Mouse (Mus musculus) CH12.LX (cell line): ENCODE measurements around the gene Alx3. TPM values are rescaled to one million over a fixed set of nuclear protein-coding genes. Genes with fewer than 3 reads are reported as not detected.

Source experiments
- DNase-seq: peaks from one replicate; pipeline ENCODE4 v3.0.0-alpha.2; 2013; ENCODE audit errors: extremely low read depth
- H3K27ac ChIP-seq: 2 replicates; pipeline ENCODE4 v1.5.1; 2012; ENCODE audit warnings: low read depth, mild to moderate bottlenecking, control low read depth, moderate library complexity; ENCODE audit not compliant: insufficient read depth
- H3K27me3 ChIP-seq: replicated peaks from 2 replicates; pipeline ENCODE3; 2012; ENCODE audit warnings: inconsistent platforms
- H3K36me3 ChIP-seq, 2 experiments: replicated peaks in 1 of 2; 2 replicates each; pipeline versions ENCODE3 to v1.6.1; 2012; ENCODE audit warnings: inconsistent platforms in 1 of 2, low read length in 1 of 2, mild to moderate bottlenecking in 1 of 2, mixed read lengths in 1 of 2, moderate library complexity in 1 of 2; ENCODE audit not compliant: control insufficient read depth in 1 of 2, insufficient read depth in 1 of 2
- H3K4me1 ChIP-seq, 2 experiments: 2 replicates each; pipeline ENCODE4 v1.6.1; 2012; ENCODE audit warnings: inconsistent platforms in 1 of 2, moderate library complexity in 1 of 2; ENCODE audit not compliant: insufficient read depth in 2 of 2, control insufficient read depth in 1 of 2
- H3K4me2 ChIP-seq: 2 replicates; pipeline ENCODE4 v1.6.1; 2012; ENCODE audit warnings: low read depth, mild to moderate bottlenecking, control low read depth; ENCODE audit not compliant: poor library complexity, insufficient read depth, severe bottlenecking
- H3K4me3 ChIP-seq, 3 experiments: fragments of 150-350 bp in 1 of 3; sonication (generic) in 1 of 3; replicated peaks in 1 of 3; 2 replicates each; pipeline versions ENCODE3 to v1.5.1; 2011 to 2012; ENCODE audit warnings: low read depth in 2 of 3, low read length in 2 of 3, mild to moderate bottlenecking in 2 of 3, moderate library complexity in 2 of 3, control low read depth in 1 of 3, improper control_type of control experiment in 1 of 3, inconsistent platforms in 1 of 3, mixed read lengths in 1 of 3; ENCODE audit not compliant: poor library complexity in 1 of 3
- H3K79me2 ChIP-seq: replicated peaks from 2 replicates; pipeline ENCODE4 v1.6.1; 2012; ENCODE audit warnings: mild to moderate bottlenecking, moderate library complexity; ENCODE audit not compliant: control insufficient read depth, poor library complexity, insufficient read depth, severe bottlenecking; ENCODE audit errors: extremely low read depth
- H3K9ac ChIP-seq: 2 replicates; pipeline ENCODE4 v1.6.1; 2012; ENCODE audit warnings: low read depth, mild to moderate bottlenecking, control low read depth, moderate library complexity; ENCODE audit not compliant: insufficient read depth
- H3K9me3 ChIP-seq: replicated peaks from 2 replicates; pipeline ENCODE3; 2012; ENCODE audit warnings: low read length, inconsistent platforms, mixed read lengths
- BHLHE40 ChIP-seq: IDR thresholded peaks from 2 replicates; pipeline ENCODE4 v1.6.1; 2011; ENCODE audit warnings: mild to moderate bottlenecking, low read depth, low read length, improper control_type of control experiment
- CHD2 ChIP-seq: IDR thresholded peaks from 2 replicates; pipeline ENCODE4 v1.6.1; 2011; ENCODE audit warnings: low read length, improper control_type of control experiment
- CTCF ChIP-seq, 2 experiments: IDR thresholded peaks in 1 of 2; conservative IDR thresholded peaks in 1 of 2; 2 replicates each; pipeline ENCODE4 v1.5.1; 2011 to 2012; ENCODE audit warnings: low read depth in 2 of 2, low read length in 2 of 2, improper control_type of control experiment in 1 of 2, inconsistent platforms in 1 of 2, mild to moderate bottlenecking in 1 of 2, moderate library complexity in 1 of 2
- ELF1 ChIP-seq: IDR thresholded peaks from 2 replicates; pipeline ENCODE4 v1.6.1; 2014; ENCODE audit warnings: low read depth, mild to moderate bottlenecking, inconsistent platforms, low read length, improper control_type of control experiment
- EP300 ChIP-seq: IDR thresholded peaks from 2 replicates; pipeline ENCODE4 v1.6.1; 2011; ENCODE audit warnings: low read length, improper control_type of control experiment
- ETS1 ChIP-seq: conservative IDR thresholded peaks from 2 replicates; pipeline ENCODE4 v1.6.1; 2012; ENCODE audit warnings: low read depth, mild to moderate bottlenecking, inconsistent platforms, low read length, improper control_type of control experiment, moderate library complexity
- GABPA ChIP-seq: IDR thresholded peaks from 2 replicates; pipeline ENCODE4 v1.6.1; 2012; ENCODE audit warnings: low read depth, low read length, improper control_type of control experiment, inconsistent platforms; ENCODE audit not compliant: insufficient replicate concordance
- HCFC1 ChIP-seq: IDR thresholded peaks from 2 replicates; pipeline ENCODE4 v1.6.1; 2012; ENCODE audit warnings: low read depth, mild to moderate bottlenecking, inconsistent platforms, low read length, improper control_type of control experiment
- IRF4 ChIP-seq: IDR thresholded peaks from 2 replicates; pipeline ENCODE4 v1.6.1; 2014; ENCODE audit warnings: low read depth, mild to moderate bottlenecking, inconsistent platforms, low read length, improper control_type of control experiment
- KAT2A ChIP-seq: IDR thresholded peaks from 2 replicates; pipeline ENCODE4 v1.6.1; 2012; ENCODE audit warnings: low read length, improper control_type of control experiment, inconsistent platforms; ENCODE audit not compliant: insufficient replicate concordance
- MAFK ChIP-seq: IDR thresholded peaks from 2 replicates; pipeline ENCODE4 v1.6.1; 2011; ENCODE audit warnings: low read length, improper control_type of control experiment; ENCODE audit not compliant: insufficient replicate concordance
- MAX ChIP-seq: IDR thresholded peaks from 2 replicates; pipeline ENCODE4 v1.6.1; 2011; ENCODE audit warnings: low read length, improper control_type of control experiment
- MXI1 ChIP-seq: IDR thresholded peaks from 2 replicates; pipeline ENCODE4 v1.6.1; 2011; ENCODE audit warnings: mild to moderate bottlenecking, low read depth, low read length, improper control_type of control experiment
- MYC ChIP-seq: IDR thresholded peaks from 2 replicates; pipeline ENCODE4 v1.6.1; 2011; ENCODE audit warnings: low read depth, mild to moderate bottlenecking, improper control_type of control experiment, low read length
- NELFE ChIP-seq: IDR thresholded peaks from 2 replicates; pipeline ENCODE4 v1.6.1; 2011; ENCODE audit warnings: low read depth, low read length, improper control_type of control experiment
- RAD21 ChIP-seq: IDR thresholded peaks from 2 replicates; pipeline ENCODE4 v1.6.1; 2011; ENCODE audit warnings: low read depth, mild to moderate bottlenecking, low read length, improper control_type of control experiment, moderate library complexity
- SIN3A ChIP-seq: IDR thresholded peaks from 2 replicates; pipeline ENCODE4 v1.6.1; 2012; ENCODE audit warnings: low read length, improper control_type of control experiment, inconsistent platforms
- SMC3 ChIP-seq: IDR thresholded peaks from 2 replicates; pipeline ENCODE4 v1.6.1; 2011; ENCODE audit warnings: low read depth, low read length, improper control_type of control experiment
- UBTF ChIP-seq: IDR thresholded peaks from 2 replicates; pipeline ENCODE4 v1.6.1; 2012; ENCODE audit warnings: low read depth, mild to moderate bottlenecking, inconsistent platforms, low read length, improper control_type of control experiment, moderate library complexity
- USF1 ChIP-seq: IDR thresholded peaks from 2 replicates; pipeline ENCODE4 v1.6.1; 2014; ENCODE audit warnings: low read depth, mild to moderate bottlenecking, inconsistent platforms, low read length, improper control_type of control experiment
- USF2 ChIP-seq: conservative IDR thresholded peaks from 2 replicates; pipeline ENCODE4 v1.6.1; 2011; ENCODE audit warnings: low read depth, low read length, improper control_type of control experiment
- ZC3H11A ChIP-seq: IDR thresholded peaks from 2 replicates; pipeline ENCODE4 v1.6.1; 2012; ENCODE audit warnings: low read depth, mild to moderate bottlenecking, inconsistent platforms, low read length, improper control_type of control experiment
- ZKSCAN1 ChIP-seq: IDR thresholded peaks from 2 replicates; pipeline ENCODE4 v1.6.1; 2012; ENCODE audit warnings: low read depth, inconsistent platforms, low read length, improper control_type of control experiment, borderline replicate concordance
- dilution Hi-C: fragments of 300-500 bp; cut with MboI; formaldehyde crosslinking; loops from 2 replicates; pipeline ENCODE4 v1.14.3; 2020; ENCODE audit warnings: low sequenced_read_pairs; ENCODE audit not compliant: extremely low pct_unique_long_range_greater_than_20kb, extremely low pct_ligation_motif_present
- in situ Hi-C: fragments of 300-500 bp; cut with MboI; formaldehyde crosslinking; loops from 3 replicates; pipeline ENCODE4 v1.14.3; 2019; ENCODE audit warnings: low sequenced_read_pairs, low pct_ligation_motif_present, low pct_unique_long_range_greater_than_20kb, mixed read lengths
- polyA plus RNA-seq: library from polyadenylated mRNA; unstranded; fragments of >175 nt; gene quantifications from 2 replicates; pipeline ENCODE4 v1.2.1, GENCODE M21; 2012; ENCODE audit warnings: low read depth; ENCODE audit not compliant: insufficient read length
- total RNA-seq, 2 experiments: library from RNA; depleted of rRNA; stranded (reverse); fragments of 300-350 nt in 1 of 2; fragments of >200 nt in 1 of 2; gene quantifications; 2 replicates each; pipeline ENCODE4 v1.2.3; 2012 to 2014

Alx3 gene
- total and polyA plus RNA-seq, 3 experiments = not detected

DNA sequence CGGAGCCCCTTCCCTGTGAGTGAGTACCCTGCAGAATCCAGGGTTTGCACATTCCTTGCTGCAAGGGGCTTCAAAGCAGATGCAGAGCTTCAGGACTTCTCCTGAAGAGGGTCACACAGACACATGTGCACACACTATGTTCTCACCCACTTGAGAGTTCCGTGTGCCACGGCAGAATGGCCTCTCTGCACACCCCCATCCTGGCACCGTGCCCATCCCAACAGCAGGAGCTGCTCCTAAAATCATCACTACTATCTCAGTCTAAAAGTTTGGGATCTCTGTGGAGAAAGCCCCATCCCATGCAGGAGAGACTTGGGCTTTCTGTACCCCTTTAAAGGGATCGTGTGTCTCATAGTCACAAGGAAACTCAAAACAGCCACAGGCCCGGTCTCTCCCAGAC is 8.3 kb upstream of the Alx3 start:
- in situ Hi-C loops = no loop called here
- Histone ChIP-seq H3K9ac (no peak overlapping the region), H3K79me2 (no peaks in the 10 kb centered on the region), H3K27ac (no peak overlapping the region), H3K4me1 (peaks cover 0 to 5% of the 10 kb centered on the region in 2 experiments; a peak in 1 of 4 replicates), H3K27me3 (no peaks in the 10 kb centered on the region), H3K4me2 (no peak overlapping the region), H3K4me3 (no peak overlapping the region), H3K36me3 (no peaks in the 10 kb centered on the region), H3K9me3 (no peaks in the 10 kb centered on the region)
- dilution Hi-C loops = no loop called here
- TF ChIP-seq MXI1 (no peak), EP300 (no peak), BHLHE40 (no peak), MAFK (no peak), NELFE (no peak), HCFC1 (no peak), UBTF (no peak), GABPA (no peak), ETS1 (no peak), SIN3A (no peak), CTCF (conservative IDR thresholded peaks at IDR 0.05 in 1 of 2, IDR thresholded peaks at IDR 0.05 in 1 of 2; ENCODE audit: low read depth in 2 of 2, low read length in 2 of 2) (no peak), ZC3H11A (no peak), USF1 (no peak), MAX (no peak), KAT2A (no peak), IRF4 (no peak)
- DNase-seq = no peak

DNA sequence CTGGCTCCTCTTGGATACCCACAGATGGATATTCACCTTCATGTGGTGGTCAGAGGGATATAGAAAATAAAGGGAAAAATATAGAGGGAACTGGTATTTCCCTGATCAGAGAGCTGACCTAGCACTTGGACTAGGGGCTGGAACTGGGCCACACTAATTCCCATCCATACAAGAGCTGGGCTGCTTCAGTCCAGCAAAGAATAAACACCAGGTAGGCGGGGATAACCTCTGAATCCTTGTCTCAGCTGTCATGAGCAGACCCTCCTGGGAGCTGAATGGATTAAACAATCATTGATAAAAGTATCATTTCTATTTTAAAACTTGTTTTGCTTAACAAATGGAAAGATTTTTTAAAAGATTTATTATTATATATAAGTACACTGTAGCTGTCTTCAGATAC is 3.2 kb upstream of the Alx3 start:
- H3K36me3 ChIP-seq = no peaks in the 10 kb centered on the region
- no peaks in the 10 kb centered on the region for H3K27me3 ChIP-seq
- in situ Hi-C loops = no loop called here
- H3K79me2 ChIP-seq = no peaks in the 10 kb centered on the region
- TF ChIP-seq RAD21 = no peak
- TF ChIP-seq BHLHE40 = no peak
- TF ChIP-seq ZC3H11A = no peak
- TF ChIP-seq CHD2 = no peak
- no peak for TF ChIP-seq ELF1
- no peak for TF ChIP-seq UBTF
- no peak for TF ChIP-seq HCFC1
- TF ChIP-seq ZKSCAN1 = no peak
- no peak for TF ChIP-seq MYC
- TF ChIP-seq SMC3 = no peak
- TF ChIP-seq USF2 = no peak
- TF ChIP-seq, all 38 proteins: peak for 0
- no peak overlapping the region for H3K4me3 ChIP-seq
- H3K4me1 ChIP-seq = no peaks in the 10 kb centered on the region
- H3K9me3 ChIP-seq = peaks cover 16% of the 10 kb centered on the region
- no peak overlapping the region for H3K27ac ChIP-seq
- no peak overlapping the region for H3K9ac ChIP-seq
- dilution Hi-C loops = no loop called here
- H3K4me2 ChIP-seq = no peak overlapping the region
- DNase-seq = no peak
